Mouse (Mus musculus) lung, adult 2 months (tissue): ENCODE data around the gene Ikbkg.
A peak's percentile ranks its signal among the peaks of the same experiment; 100 is the strongest.

Experiments
- CTCF ChIP-seq: fragments of 200-500 bp; IDR thresholded peaks from 2 replicates; pipeline ENCODE4 v1.5.1; 2011; ENCODE audit warnings: mild to moderate bottlenecking, low read length, control low read depth; ENCODE audit not compliant: insufficient read depth
- POLR2A ChIP-seq: fragments of 200-500 bp; IDR thresholded peaks from 2 replicates; pipeline ENCODE4 v1.6.1; 2011; ENCODE audit warnings: low read depth, mild to moderate bottlenecking, control low read depth, low read length, borderline replicate concordance; ENCODE audit errors: extremely low read depth

DNA sequence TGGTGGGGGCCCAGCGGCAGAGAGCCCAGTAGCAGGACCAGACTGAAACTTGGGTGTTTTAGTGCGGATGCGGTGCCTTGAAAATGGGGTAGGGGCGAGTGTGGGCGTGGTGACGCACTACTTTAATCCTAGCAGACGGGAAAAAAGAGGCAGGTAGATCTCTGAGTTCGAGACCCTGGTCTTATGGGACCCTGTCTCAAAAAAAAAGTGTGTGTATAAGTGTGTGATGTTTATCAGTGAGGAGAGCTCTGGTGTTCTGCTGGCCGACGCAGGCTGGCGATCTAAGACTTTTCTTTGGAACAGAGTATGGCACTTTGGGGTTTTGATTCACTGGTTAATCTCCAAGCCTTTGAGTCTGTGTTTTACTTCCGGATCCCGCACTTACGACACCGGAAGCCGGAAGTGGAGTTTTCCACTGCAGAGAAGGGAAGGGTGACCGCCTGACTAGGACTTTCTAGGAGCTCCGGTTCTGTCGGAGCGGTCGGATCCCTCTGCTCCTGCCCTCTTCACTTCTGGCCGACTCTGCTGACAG is 36.3 kb downstream of the Ikbkg start:
- no peak for TF ChIP-seq CTCF
- TF ChIP-seq POLR2A = peak; percentile 50; the same call in 1 of the 2 replicates
